Mouse (Mus musculus): ENCODE data around the gene Cnot8.

Cnot8 gene

DNA sequence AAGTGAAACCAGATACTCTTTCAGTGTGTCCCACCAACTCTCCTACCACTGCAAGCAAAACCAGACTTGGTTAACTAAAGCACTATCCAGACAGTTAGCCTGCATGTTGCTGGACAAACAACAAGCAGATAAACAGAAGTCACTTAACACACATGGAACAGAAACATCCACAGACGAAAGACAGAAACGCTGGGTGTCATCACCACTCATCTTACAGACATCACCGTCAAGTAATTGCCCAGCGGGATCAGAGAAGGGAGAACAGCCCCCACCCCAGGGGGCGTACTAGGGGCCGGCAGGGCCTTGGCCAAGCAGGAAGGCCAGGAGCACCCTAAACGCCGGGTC, 63.8 kb downstream of the Cnot8 start:
- no peak for DNase-seq
